Mouse (Mus musculus): ENCODE results near the gene Dmac1.

DNA sequence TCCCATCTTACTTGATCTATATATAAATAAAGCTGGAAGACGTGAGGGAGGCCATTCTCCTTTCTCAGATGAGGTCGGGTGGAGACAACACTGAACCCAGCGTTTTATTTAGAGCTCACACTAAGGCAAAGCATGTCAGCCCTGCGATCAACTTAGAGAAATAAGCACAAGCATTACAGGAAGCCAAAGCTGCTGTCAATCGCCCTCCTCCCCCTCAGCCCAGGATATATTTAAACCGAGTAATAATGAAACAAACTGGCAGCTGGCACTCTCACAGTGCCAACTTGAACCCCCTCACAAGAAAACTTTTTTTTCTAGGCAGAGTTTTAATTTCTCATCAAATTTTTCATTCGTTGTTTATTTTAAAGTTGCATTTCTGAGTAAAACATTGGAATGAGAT is 15.7 kb downstream of the Dmac1 start:
- TF ChIP-seq KAT2A (IDR thresholded peaks at IDR 0.05; ENCODE audit: insufficient replicate concordance, low read length) (no peak), TCF12 (IDR thresholded peaks at IDR 0.05; ENCODE audit: low read depth, low read length) (no peak)
